Mouse (Mus musculus): Measurements from ENCODE around the gene Btbd2.
A peak's percentile ranks its signal among the peaks of the same experiment; 100 is the strongest.

The Btbd2 gene

GRCm38 (mm10) chr10:80656863-80657623, at the start of gene Btbd2:
Gene Btbd2 (minus strand): TSS chr10:80657071.
- DNase-seq (ENCODE audit: low spot score in 2 of 2) = no peak

GRCm38 (mm10) chr10:80705479-80705878, 48.6 kb upstream of the Btbd2 start:
- no peak for DNase-seq (ENCODE audit: low spot score in 2 of 2)

- DNase-seq (ENCODE audit: low spot score in 2 of 2) = no peak
Measured at GRCm38 (mm10) chr10:80705033-80705432, 48.2 kb upstream of the Btbd2 start.

- DNase-seq (ENCODE audit: low spot score in 2 of 2) = no peak
Measured at GRCm38 (mm10) chr10:80704418-80704817, 47.5 kb upstream of the Btbd2 start.

- DNase-seq (ENCODE audit: low spot score in 2 of 2) = no peak
Measured at GRCm38 (mm10) chr10:80703643-80704042, 46.8 kb upstream of the Btbd2 start.

- peak; percentile 92 to 96 for DNase-seq (ENCODE audit: low spot score in 2 of 2)
Measured at GRCm38 (mm10) chr10:80702536-80703390, 45.9 kb upstream of the Btbd2 start.

GRCm38 (mm10) chr10:80701721-80702535, 45.1 kb upstream of the Btbd2 start, which contains the start of the genes Mob3a and Izumo4:
Gene Mob3a (minus strand): TSS chr10:80701977.
Gene Izumo4 (plus strand): TSS chr10:80702184.
- DNase-seq (ENCODE audit: low spot score in 2 of 2) = peak; percentile 97 to 100

GRCm38 (mm10) chr10:80700732-80701131, 43.9 kb upstream of the Btbd2 start:
- no peak for DNase-seq (ENCODE audit: low spot score in 2 of 2)

GRCm38 (mm10) chr10:80700038-80700504, 43.2 kb upstream of the Btbd2 start:
- DNase-seq (ENCODE audit: low spot score in 2 of 2) = no peak

GRCm38 (mm10) chr10:80698605-80699004, 41.7 kb upstream of the Btbd2 start:
- no peak for DNase-seq (ENCODE audit: low spot score in 2 of 2)

GRCm38 (mm10) chr10:80697812-80698211, 40.9 kb upstream of the Btbd2 start:
- DNase-seq (ENCODE audit: low spot score in 2 of 2) = no peak

GRCm38 (mm10) chr10:80697393-80697787, 40.5 kb upstream of the Btbd2 start:
- no peak for DNase-seq (ENCODE audit: low spot score in 2 of 2)

- DNase-seq (ENCODE audit: low spot score in 2 of 2) = no peak
Measured at GRCm38 (mm10) chr10:80696502-80697392, 39.9 kb upstream of the Btbd2 start.

GRCm38 (mm10) chr10:80695801-80696501, 39.1 kb upstream of the Btbd2 start:
- no peak for DNase-seq (ENCODE audit: low spot score in 2 of 2)

- peak in 1 of 2 experiments; percentile 39 for DNase-seq (ENCODE audit: low spot score in 2 of 2)
Measured at GRCm38 (mm10) chr10:80695186-80695585, 38.3 kb upstream of the Btbd2 start.

- DNase-seq (ENCODE audit: low spot score in 2 of 2) = no peak
Measured at GRCm38 (mm10) chr10:80694159-80694938, 37.5 kb upstream of the Btbd2 start.

- DNase-seq (ENCODE audit: low spot score in 2 of 2) = no peak
Measured at GRCm38 (mm10) chr10:80693401-80694045, 36.7 kb upstream of the Btbd2 start.
